Comparison of ENCODE assay signal across 11 mouse cellular contexts in the genomic region with DNA sequence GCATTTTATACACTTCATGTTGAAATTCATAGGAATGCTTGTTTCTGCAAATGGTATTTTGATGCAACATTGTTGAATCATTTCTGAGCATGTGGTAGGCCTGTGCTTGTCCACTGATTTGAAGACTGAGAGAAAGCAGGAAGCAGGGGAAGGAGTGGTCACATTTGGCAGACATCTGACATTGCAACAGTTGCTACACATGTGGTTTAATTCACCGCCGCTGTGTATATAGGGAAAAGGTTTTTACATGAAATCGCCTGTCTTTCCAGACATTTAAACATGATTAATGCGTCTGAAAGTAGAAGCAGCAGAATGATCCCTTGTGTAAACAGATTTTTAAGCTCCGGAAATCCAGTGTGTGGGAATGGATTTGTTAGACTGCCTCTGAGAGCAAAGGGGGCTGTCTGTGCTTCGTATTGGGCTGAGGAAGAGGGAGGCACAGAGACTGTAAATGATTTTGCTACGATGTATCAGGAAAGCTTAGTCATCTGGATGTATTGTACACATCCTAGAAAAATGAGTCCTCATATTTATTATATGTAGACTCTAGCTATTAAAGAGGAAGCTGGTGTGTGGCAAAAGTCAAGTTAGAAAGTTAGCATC. TPM values are rescaled to one million over a fixed set of nuclear protein-coding genes. Genes with fewer than 3 reads are reported as not detected.
DNase-seq lines count a peak whose midpoint lies in the region; ATAC-seq and TF ChIP-seq lines count a peak whose summit lies in the region.
"Had no signal": no experiment of that assay in that cellular context is flagged by ENCODE, and none has a peak within 500 bp of the region (broad histone marks: within the 10 kb centered on the region; RNA-seq: fewer than 3 reads in every experiment).

No protein-coding gene starts in this region.

- H3K27ac ChIP-seq in embryonic facial prominence, embryonic 11.5 days (replicated peaks; ENCODE audit: low read depth, low read length) = no peak overlapping the region
- H3K27ac ChIP-seq in embryonic facial prominence, embryonic 10.5 days (replicated peaks) = no peak overlapping the region
- no peak overlapping the region for H3K27ac ChIP-seq in midbrain, embryonic 11.5 days (ENCODE audit: low read depth, low read length)
- H3K27ac ChIP-seq in midbrain, embryonic 10.5 days (replicated peaks) = no peak overlapping the region
- 0 out of 2 replicates have a peak overlapping the region, but pooled peaks have one; percentile 22 for H3K27ac ChIP-seq in limb, embryonic 14.5 days (replicated peaks; ENCODE audit: low read depth, low read length)
- peak overlapping the region; percentile 68 for H3K27ac ChIP-seq in stomach, embryonic 15.5 days

- H3K4me1 ChIP-seq in embryonic facial prominence, embryonic 11.5 days (ENCODE audit: control insufficient read depth, insufficient read depth, low read length) = no peaks in the 10 kb centered on the region
- no peaks in the 10 kb centered on the region for H3K4me1 ChIP-seq in embryonic facial prominence, embryonic 10.5 days
- H3K4me1 ChIP-seq in midbrain, embryonic 11.5 days (ENCODE audit: control insufficient read depth, insufficient read depth, low read length) = no peaks in the 10 kb centered on the region
- H3K4me1 ChIP-seq in midbrain, embryonic 10.5 days = no peaks in the 10 kb centered on the region
- peaks cover 10% of the 10 kb centered on the region for H3K4me1 ChIP-seq in limb, embryonic 14.5 days (ENCODE audit: control insufficient read depth, insufficient read depth, low read length)
- peaks cover 7% of the 10 kb centered on the region; the same call in 1 of the 2 replicates for H3K4me1 ChIP-seq in stomach, embryonic 15.5 days

- no peaks in the 10 kb centered on the region for H3K9me3 ChIP-seq in embryonic facial prominence, embryonic 11.5 days (replicated peaks; ENCODE audit: control insufficient read depth, low read length)
- no peaks in the 10 kb centered on the region for H3K9me3 ChIP-seq in embryonic facial prominence, embryonic 10.5 days
- no peaks in the 10 kb centered on the region for H3K9me3 ChIP-seq in midbrain, embryonic 11.5 days (ENCODE audit: control insufficient read depth, low read length)
- no peaks in the 10 kb centered on the region for H3K9me3 ChIP-seq in midbrain, embryonic 10.5 days (replicated peaks)
- H3K9me3 ChIP-seq in limb, embryonic 14.5 days (ENCODE audit: control insufficient read depth, low read length) = no peaks in the 10 kb centered on the region
- no peaks in the 10 kb centered on the region for H3K9me3 ChIP-seq in stomach, embryonic 15.5 days

- no peaks in the 10 kb centered on the region for H3K27me3 ChIP-seq in embryonic facial prominence, embryonic 11.5 days (ENCODE audit: control insufficient read depth, insufficient read depth, low read length)
- H3K27me3 ChIP-seq in embryonic facial prominence, embryonic 10.5 days (replicated peaks; ENCODE audit: low read depth, poor library complexity, severe bottlenecking) = no peaks in the 10 kb centered on the region
- H3K27me3 ChIP-seq in midbrain, embryonic 11.5 days (ENCODE audit: control insufficient read depth, insufficient read depth, low read length) = no peaks in the 10 kb centered on the region
- H3K27me3 ChIP-seq in midbrain, embryonic 10.5 days (ENCODE audit: low read depth, poor library complexity, severe bottlenecking) = no peaks in the 10 kb centered on the region; the same call in 1 of the 2 replicates
- H3K27me3 ChIP-seq in limb, embryonic 14.5 days (ENCODE audit: control insufficient read depth, insufficient read depth, low read length) = no peaks in the 10 kb centered on the region
- no peaks in the 10 kb centered on the region for H3K27me3 ChIP-seq in stomach, embryonic 15.5 days (replicated peaks)

- peak; percentile 56 for DNase-seq in embryonic facial prominence, embryonic 11.5 days (ENCODE audit: low spot score)
- DNase-seq in embryonic facial prominence, embryonic 10.5 days (ENCODE audit: low spot score) = no peak
- DNase-seq in midbrain, embryonic 11.5 days (ENCODE audit: low spot score, missing footprints) = peak; percentile 84
- DNase-seq in midbrain, embryonic 10.5 days (ENCODE audit: low spot score) = no peak
- peak; percentile 80 for DNase-seq in limb, embryonic 14.5 days (ENCODE audit: low spot score)
- no peak for DNase-seq in gastrocnemius, postnatal 14 days
- DNase-seq: adrenal gland, adult 2 months had no signal

- no peak overlapping the region for H3K9ac ChIP-seq in embryonic facial prominence, embryonic 11.5 days (replicated peaks; ENCODE audit: low read length)
- H3K9ac ChIP-seq in midbrain, embryonic 11.5 days (ENCODE audit: low read length) = no peak overlapping the region
- H3K9ac ChIP-seq in limb, embryonic 14.5 days (ENCODE audit: low read depth, low read length, severe bottlenecking) = no peak overlapping the region
- H3K9ac ChIP-seq in stomach, embryonic 15.5 days = no peak overlapping the region

- no peaks in the 10 kb centered on the region for H3K36me3 ChIP-seq in embryonic facial prominence, embryonic 11.5 days (replicated peaks; ENCODE audit: control insufficient read depth, insufficient read depth, low read depth, low read length)
- H3K36me3 ChIP-seq in embryonic facial prominence, embryonic 10.5 days (replicated peaks) = no peaks in the 10 kb centered on the region
- no peaks in the 10 kb centered on the region for H3K36me3 ChIP-seq in midbrain, embryonic 11.5 days (ENCODE audit: control insufficient read depth, insufficient read depth, low read length)
- no peaks in the 10 kb centered on the region for H3K36me3 ChIP-seq in midbrain, embryonic 10.5 days
- H3K36me3 ChIP-seq in limb, embryonic 14.5 days (ENCODE audit: control insufficient read depth, insufficient read depth, low read length) = no peaks in the 10 kb centered on the region
- no peaks in the 10 kb centered on the region for H3K36me3 ChIP-seq in stomach, embryonic 15.5 days

- intact Hi-C loops in gastrocnemius, postnatal 14 days (cut with DNase I; ENCODE audit: low total_unique reads) = no loop called here

- WGBS in embryonic facial prominence, embryonic 11.5 days = 53% methylated on average over 7 of the region's 7 CpGs
- WGBS in embryonic facial prominence, embryonic 10.5 days = 76% methylated on average over 7 of the region's 7 CpGs
- 70% methylated on average over 7 of the region's 7 CpGs for WGBS in midbrain, embryonic 11.5 days
- WGBS in midbrain, embryonic 10.5 days = 80% methylated on average over 7 of the region's 7 CpGs
- 22% methylated on average over 7 of the region's 7 CpGs for WGBS in limb, embryonic 14.5 days
- WGBS in stomach, embryonic 15.5 days = 24% methylated on average over 7 of the region's 7 CpGs

- TF ChIP-seq POLR2A in limb, embryonic 14.5 days (IDR thresholded peaks at IDR 0.05; ENCODE audit: borderline replicate concordance, extremely low read depth, insufficient read depth, insufficient read length) = no peak

- ATAC-seq in embryonic facial prominence, embryonic 11.5 days (replicated peaks; ENCODE audit: insufficient number of reproducible peaks, low FRiP score, low TSS enrichment, low read depth) = no peak
- ATAC-seq in midbrain, embryonic 11.5 days (ENCODE audit: low FRiP score) = no peak
- ATAC-seq in limb, embryonic 14.5 days (ENCODE audit: low FRiP score, low read depth) = peak; percentile 78
- peak; percentile 66; the same call in 1 of the 2 replicates for ATAC-seq in stomach, embryonic 15.5 days (ENCODE audit: insufficient read depth, low FRiP score, low read depth)
- ATAC-seq in cerebellum, adult (ENCODE audit: insufficient number of reproducible peaks, low FRiP score, low TSS enrichment) = no peak
- ATAC-seq: midbrain, embryonic 16.5 days had no signal

- H3K4me3 ChIP-seq in embryonic facial prominence, embryonic 11.5 days (ENCODE audit: low read depth, low read length) = no peak overlapping the region
- no peak overlapping the region for H3K4me3 ChIP-seq in embryonic facial prominence, embryonic 10.5 days
- H3K4me3 ChIP-seq in midbrain, embryonic 11.5 days (ENCODE audit: low read depth, low read length) = no peak overlapping the region
- no peak overlapping the region for H3K4me3 ChIP-seq in midbrain, embryonic 10.5 days
- H3K4me3 ChIP-seq in limb, embryonic 14.5 days (replicated peaks; ENCODE audit: low read length) = no peak overlapping the region
- no peak overlapping the region for H3K4me3 ChIP-seq in stomach, embryonic 15.5 days (replicated peaks)

- H3K4me2 ChIP-seq in embryonic facial prominence, embryonic 11.5 days (ENCODE audit: low read depth, low read length) = no peak overlapping the region
- no peak overlapping the region for H3K4me2 ChIP-seq in midbrain, embryonic 11.5 days
- H3K4me2 ChIP-seq in limb, embryonic 14.5 days (replicated peaks; ENCODE audit: low read depth, low read length, severe bottlenecking) = no peak overlapping the region
- H3K4me2 ChIP-seq in stomach, embryonic 15.5 days = no peak overlapping the region

RNA-seq across cellular contexts. Expression of a gene that starts 24.6 kb away (rescaled TPM):
- polyA plus RNA-seq in embryonic facial prominence, embryonic 11.5 days (2014; fragmentation: Nextera tagmentation; extraction: Ambion mirVana) = not detected in 2 replicates
- polyA plus RNA-seq in embryonic facial prominence, embryonic 10.5 days (2016; fragmentation: Nextera tagmentation; extraction: Ambion mirVana) = not detected in 2 replicates
- not detected in 2 replicates for polyA plus RNA-seq in midbrain, embryonic 11.5 days (2014; fragmentation: Nextera tagmentation; extraction: Ambion mirVana)
- polyA plus RNA-seq in midbrain, embryonic 10.5 days (2016; fragmentation: Nextera tagmentation; extraction: Ambion mirVana) = not detected in 2 replicates
- not detected in 2 replicates for polyA plus RNA-seq in limb, embryonic 14.5 days (2012; rRNA removed)
- not detected in 2 replicates for polyA plus RNA-seq in limb, embryonic 14.5 days (2014; fragmentation: Nextera tagmentation; extraction: Ambion mirVana)
- not detected in 2 replicates for polyA plus RNA-seq in stomach, embryonic 15.5 days (2015; fragmentation: Nextera tagmentation; extraction: Ambion mirVana)
- under 1 TPM; 0.62 to 0.66 TPM for total RNA-seq in gastrocnemius, postnatal 14 days (2021)
- polyA plus RNA-seq: midbrain, embryonic 16.5 days had no signal

RNA-seq across cellular contexts. Expression of a gene that starts 37.9 kb away (rescaled TPM):
- polyA plus RNA-seq in embryonic facial prominence, embryonic 11.5 days (2014; fragmentation: Nextera tagmentation; extraction: Ambion mirVana) = 0.50 and 0.88 TPM in 2 replicates
- polyA plus RNA-seq in embryonic facial prominence, embryonic 10.5 days (2016; fragmentation: Nextera tagmentation; extraction: Ambion mirVana) = 1.2 TPM in 1 of 2 replicates, not detected in the other
- polyA plus RNA-seq in midbrain, embryonic 11.5 days (2014; fragmentation: Nextera tagmentation; extraction: Ambion mirVana) = 1.0 and 1.9 TPM in 2 replicates
- 1.0 TPM in 1 of 2 replicates, not detected in the other for polyA plus RNA-seq in midbrain, embryonic 10.5 days (2016; fragmentation: Nextera tagmentation; extraction: Ambion mirVana)
- 4.0 and 4.6 TPM in 2 replicates for polyA plus RNA-seq in limb, embryonic 14.5 days (2012; rRNA removed)
- 5.0 and 5.3 TPM in 2 replicates for polyA plus RNA-seq in limb, embryonic 14.5 days (2014; fragmentation: Nextera tagmentation; extraction: Ambion mirVana)
- 3.0 and 3.8 TPM in 2 replicates for polyA plus RNA-seq in stomach, embryonic 15.5 days (2015; fragmentation: Nextera tagmentation; extraction: Ambion mirVana)
- under 1 TPM in 1 of 2 experiments, not detected in 1; 0.86 TPM for total RNA-seq in gastrocnemius, postnatal 14 days (2021)
- total RNA-seq: adrenal gland, adult 2 months; gastrocnemius, adult 18-20 months had no signal

Comparison
In these comparisons a context has a peak if more than half of its experiments do, and no peak if none do; other contexts are left out.
1. DNase-seq: peak in embryonic facial prominence, embryonic 11.5 days (single experiment), midbrain, embryonic 11.5 days (single experiment) and limb, embryonic 14.5 days (single experiment); none in embryonic facial prominence, embryonic 10.5 days (single experiment), midbrain, embryonic 10.5 days (single experiment) and gastrocnemius, postnatal 14 days (single experiment).
2. ATAC-seq: peak in limb, embryonic 14.5 days (single experiment) and stomach, embryonic 15.5 days (single experiment); none in embryonic facial prominence, embryonic 11.5 days (single experiment), midbrain, embryonic 11.5 days (single experiment) and cerebellum, adult (single experiment).
3. H3K27ac ChIP-seq: peak in limb, embryonic 14.5 days (single experiment) and stomach, embryonic 15.5 days (single experiment); none in embryonic facial prominence, embryonic 11.5 days (single experiment), embryonic facial prominence, embryonic 10.5 days (single experiment), midbrain, embryonic 11.5 days (single experiment) and midbrain, embryonic 10.5 days (single experiment).